Comparison of ENCODE assay signal across 10 mouse cellular contexts in genomic region chr6:127064815-127065214, GRCm38 (mm10). TPM values are rescaled to one million over a fixed set of nuclear protein-coding genes. Genes with fewer than 3 reads are reported as not detected.
DNase-seq lines count a peak whose midpoint lies in the region; ATAC-seq and TF ChIP-seq lines count a peak whose summit lies in the region.
"Had no signal": no experiment of that assay in that cellular context is flagged by ENCODE, and none has a peak within 500 bp of the region (broad histone marks: within the 10 kb centered on the region; RNA-seq: fewer than 3 reads in every experiment).

No protein-coding gene starts in this region.

- peak overlapping the region; percentile 6; the same call in 1 of the 2 replicates for H3K4me3 ChIP-seq in intestine, embryonic 14.5 days (ENCODE audit: low read depth, low read length)
- no peak overlapping the region for H3K4me3 ChIP-seq in intestine, postnatal 0 days (ENCODE audit: low read depth, low read length)
- peak overlapping the region; percentile 5; the same call in 1 of the 2 replicates for H3K4me3 ChIP-seq in embryonic facial prominence, embryonic 12.5 days
- H3K4me3 ChIP-seq in hindbrain, embryonic 14.5 days (replicated peaks; ENCODE audit: low read length): no peak overlapping the region
- peak overlapping the region; percentile 7; the same call in 1 of the 2 replicates for H3K4me3 ChIP-seq in midbrain, embryonic 12.5 days

- DNase-seq in intestine, embryonic 14.5 days (ENCODE audit: low spot score): peak; percentile 51
- no peak for DNase-seq in hindbrain, embryonic 14.5 days (ENCODE audit: low spot score)
- DNase-seq in cerebellum, adult 18-20 months: no peak
- DNase-seq in ovary, adult 18-20 months (ENCODE audit: low spot score): no peak
- no peak for DNase-seq in gastrocnemius, postnatal 14 days
- DNase-seq: adrenal gland, postnatal 25 days had no signal

- no peak overlapping the region for H3K27ac ChIP-seq in intestine, embryonic 14.5 days (ENCODE audit: low read depth)
- no peak overlapping the region for H3K27ac ChIP-seq in intestine, postnatal 0 days (ENCODE audit: low read depth, low read length)
- H3K27ac ChIP-seq in embryonic facial prominence, embryonic 12.5 days: no peak overlapping the region
- no peak overlapping the region for H3K27ac ChIP-seq in hindbrain, embryonic 14.5 days
- no peak overlapping the region for H3K27ac ChIP-seq in midbrain, embryonic 12.5 days (replicated peaks)

- H3K4me2 ChIP-seq in intestine, embryonic 14.5 days (ENCODE audit: low read length): peak overlapping the region; percentile 14; the same call in 1 of the 2 replicates
- H3K4me2 ChIP-seq in intestine, postnatal 0 days (replicated peaks; ENCODE audit: low read depth): no peak overlapping the region
- H3K4me2 ChIP-seq in embryonic facial prominence, embryonic 12.5 days (replicated peaks): peak overlapping the region; percentile 39
- H3K4me2 ChIP-seq in hindbrain, embryonic 14.5 days (replicated peaks): peak overlapping the region; percentile 38
- peak overlapping the region; percentile 39 for H3K4me2 ChIP-seq in midbrain, embryonic 12.5 days (replicated peaks)

- intact Hi-C loops in gastrocnemius, postnatal 14 days (cut with DNase I; ENCODE audit: low total_unique reads): no loop called here

- no peak for ATAC-seq in intestine, embryonic 14.5 days (replicated peaks; ENCODE audit: low FRiP score, low TSS enrichment, low read depth)
- no peak for ATAC-seq in intestine, postnatal 0 days
- ATAC-seq in embryonic facial prominence, embryonic 12.5 days (ENCODE audit: insufficient number of reproducible peaks, insufficient read depth, low FRiP score, low TSS enrichment): 0 out of 2 replicates have a peak, but pooled peaks have one; percentile 35
- no peak for ATAC-seq in hindbrain, embryonic 14.5 days (ENCODE audit: low FRiP score)
- no peak for ATAC-seq in midbrain, embryonic 12.5 days (ENCODE audit: low FRiP score, low read depth)

- no peak; the same call in 1 of the 2 replicates for TF ChIP-seq CTCF in intestine, postnatal 0 days (IDR thresholded peaks at IDR 0.05; ENCODE audit: low read depth)

- H3K27me3 ChIP-seq in intestine, embryonic 14.5 days (replicated peaks; ENCODE audit: control insufficient read depth, insufficient read depth, low read length): no peaks in the 10 kb centered on the region
- H3K27me3 ChIP-seq in intestine, postnatal 0 days (replicated peaks; ENCODE audit: control insufficient read depth, insufficient read depth, low read length): 0 out of 2 replicates have a peak, but pooled peaks cover 4% of the 10 kb centered on the region
- 0 out of 2 replicates have a peak, but pooled peaks cover 5% of the 10 kb centered on the region for H3K27me3 ChIP-seq in embryonic facial prominence, embryonic 12.5 days
- peaks cover 5% of the 10 kb centered on the region; the same call in 1 of the 2 replicates for H3K27me3 ChIP-seq in hindbrain, embryonic 14.5 days (ENCODE audit: control insufficient read depth, insufficient read depth, low read length)
- peaks cover 12% of the 10 kb centered on the region; the same call in 1 of the 2 replicates for H3K27me3 ChIP-seq in midbrain, embryonic 12.5 days

- 6% methylated on average over 14 of the region's 14 CpGs for WGBS in intestine, embryonic 14.5 days
- 6% methylated on average over 14 of the region's 14 CpGs for WGBS in intestine, postnatal 0 days
- WGBS in embryonic facial prominence, embryonic 12.5 days: 4% methylated on average over 14 of the region's 14 CpGs
- WGBS in hindbrain, embryonic 14.5 days: 7% methylated on average over 14 of the region's 14 CpGs
- 10% methylated on average over 14 of the region's 14 CpGs for WGBS in midbrain, embryonic 12.5 days

- H3K36me3 ChIP-seq in intestine, embryonic 14.5 days (ENCODE audit: control insufficient read depth, insufficient read depth, low read length): no peaks in the 10 kb centered on the region
- H3K36me3 ChIP-seq in intestine, postnatal 0 days (ENCODE audit: control insufficient read depth, insufficient read depth): no peaks in the 10 kb centered on the region
- H3K36me3 ChIP-seq in embryonic facial prominence, embryonic 12.5 days: no peaks in the 10 kb centered on the region
- H3K36me3 ChIP-seq in hindbrain, embryonic 14.5 days (replicated peaks; ENCODE audit: control insufficient read depth, insufficient read depth): no peaks in the 10 kb centered on the region
- H3K36me3 ChIP-seq in midbrain, embryonic 12.5 days: no peaks in the 10 kb centered on the region

- H3K9me3 ChIP-seq in intestine, embryonic 14.5 days (ENCODE audit: control insufficient read depth, low read length): no peaks in the 10 kb centered on the region
- H3K9me3 ChIP-seq in intestine, postnatal 0 days (ENCODE audit: control insufficient read depth): no peaks in the 10 kb centered on the region
- H3K9me3 ChIP-seq in embryonic facial prominence, embryonic 12.5 days: no peaks in the 10 kb centered on the region
- H3K9me3 ChIP-seq in hindbrain, embryonic 14.5 days (ENCODE audit: control insufficient read depth, low read length): no peaks in the 10 kb centered on the region
- H3K9me3 ChIP-seq in midbrain, embryonic 12.5 days: no peaks in the 10 kb centered on the region

- H3K9ac ChIP-seq in intestine, embryonic 14.5 days (ENCODE audit: low read length): no peak overlapping the region
- H3K9ac ChIP-seq in intestine, postnatal 0 days (ENCODE audit: low read depth, low read length): no peak overlapping the region
- no peak overlapping the region; the same call in 1 of the 2 replicates for H3K9ac ChIP-seq in embryonic facial prominence, embryonic 12.5 days
- peak overlapping the region; percentile 24; the same call in 1 of the 2 replicates for H3K9ac ChIP-seq in hindbrain, embryonic 14.5 days
- peak overlapping the region; percentile 39; the same call in 1 of the 2 replicates for H3K9ac ChIP-seq in midbrain, embryonic 12.5 days (replicated peaks)

- H3K4me1 ChIP-seq in intestine, embryonic 14.5 days (replicated peaks; ENCODE audit: control insufficient read depth, insufficient read depth, low read length): peaks cover 5% of the 10 kb centered on the region; the same call in 1 of the 2 replicates
- no peaks in the 10 kb centered on the region for H3K4me1 ChIP-seq in intestine, postnatal 0 days (replicated peaks; ENCODE audit: control insufficient read depth, insufficient read depth, low read length)
- H3K4me1 ChIP-seq in embryonic facial prominence, embryonic 12.5 days: peaks cover 6% of the 10 kb centered on the region; the same call in 1 of the 2 replicates
- H3K4me1 ChIP-seq in hindbrain, embryonic 14.5 days (replicated peaks; ENCODE audit: control insufficient read depth, insufficient read depth, low read length): no peaks in the 10 kb centered on the region
- H3K4me1 ChIP-seq in midbrain, embryonic 12.5 days: peaks cover 4% of the 10 kb centered on the region; the same call in 1 of the 2 replicates

RNA-seq across cellular contexts. Expression of gene Fgf23, which starts 7.9 kb away (rescaled TPM):
- not detected in 2 replicates for polyA plus RNA-seq in intestine, embryonic 14.5 days (2014; fragmentation: Nextera tagmentation; extraction: Ambion mirVana)
- not detected in 2 replicates for polyA plus RNA-seq in intestine, postnatal 0 days (2015; fragmentation: Nextera tagmentation; extraction: Ambion mirVana)
- 0.09 and 0.20 TPM in 2 replicates for polyA plus RNA-seq in embryonic facial prominence, embryonic 12.5 days (2016; fragmentation: Nextera tagmentation; extraction: Ambion mirVana)
- 0.11 and 0.18 TPM in 2 replicates for polyA plus RNA-seq in hindbrain, embryonic 14.5 days (2014; fragmentation: Nextera tagmentation; extraction: Ambion mirVana)
- polyA plus RNA-seq in midbrain, embryonic 12.5 days (2016; fragmentation: Nextera tagmentation; extraction: Ambion mirVana): not detected in 2 replicates
- total RNA-seq in gastrocnemius, postnatal 14 days (2021): not detected
- total RNA-seq: adrenal gland, postnatal 25 days had no signal
- polyA plus RNA-seq: small intestine, adult 2 months had no signal

RNA-seq across cellular contexts. Expression of gene Tigar, which starts 44.5 kb away (rescaled TPM):
- 4.4 and 5.3 TPM in 2 replicates for polyA plus RNA-seq in intestine, embryonic 14.5 days (2014; fragmentation: Nextera tagmentation; extraction: Ambion mirVana)
- polyA plus RNA-seq in intestine, postnatal 0 days (2015; fragmentation: Nextera tagmentation; extraction: Ambion mirVana): 4.6 and 4.8 TPM in 2 replicates
- polyA plus RNA-seq in embryonic facial prominence, embryonic 12.5 days (2016; fragmentation: Nextera tagmentation; extraction: Ambion mirVana): 4.2 and 4.3 TPM in 2 replicates
- 6.5 and 6.9 TPM in 2 replicates for polyA plus RNA-seq in hindbrain, embryonic 14.5 days (2014; fragmentation: Nextera tagmentation; extraction: Ambion mirVana)
- polyA plus RNA-seq in midbrain, embryonic 12.5 days (2016; fragmentation: Nextera tagmentation; extraction: Ambion mirVana): 8.9 and 9.2 TPM in 2 replicates
- total RNA-seq in gastrocnemius, postnatal 14 days (2021): 10 to 100 TPM; 16.4 to 18.9 TPM

RNA-seq across cellular contexts. Expression of gene Fgf6, which starts 49.4 kb away (rescaled TPM):
- 0.04 TPM in 1 of 2 replicates, not detected in the other for polyA plus RNA-seq in intestine, embryonic 14.5 days (2014; fragmentation: Nextera tagmentation; extraction: Ambion mirVana)
- not detected in 2 replicates for polyA plus RNA-seq in intestine, postnatal 0 days (2015; fragmentation: Nextera tagmentation; extraction: Ambion mirVana)
- 0.24 and 0.29 TPM in 2 replicates for polyA plus RNA-seq in embryonic facial prominence, embryonic 12.5 days (2016; fragmentation: Nextera tagmentation; extraction: Ambion mirVana)
- not detected in 2 replicates for polyA plus RNA-seq in hindbrain, embryonic 14.5 days (2014; fragmentation: Nextera tagmentation; extraction: Ambion mirVana)
- polyA plus RNA-seq in midbrain, embryonic 12.5 days (2016; fragmentation: Nextera tagmentation; extraction: Ambion mirVana): not detected in 2 replicates
- 1 to 10 TPM; 4.5 to 5.6 TPM for total RNA-seq in gastrocnemius, postnatal 14 days (2021)
- total RNA-seq: adrenal gland, postnatal 25 days had no signal
- polyA plus RNA-seq: small intestine, adult 2 months had no signal

Comparison
In these comparisons a context has a peak if more than half of its experiments do, and no peak if none do; other contexts are left out.
1. H3K4me3 ChIP-seq: peak in intestine, embryonic 14.5 days (single experiment), embryonic facial prominence, embryonic 12.5 days (single experiment) and midbrain, embryonic 12.5 days (single experiment); none in intestine, postnatal 0 days (single experiment) and hindbrain, embryonic 14.5 days (single experiment).
2. H3K9ac ChIP-seq: peak in hindbrain, embryonic 14.5 days (single experiment) and midbrain, embryonic 12.5 days (single experiment); none in intestine, embryonic 14.5 days (single experiment), intestine, postnatal 0 days (single experiment) and embryonic facial prominence, embryonic 12.5 days (single experiment).